Mouse (Mus musculus) lung, postnatal 0 days (tissue): ENCODE measurements around the gene Coasy.

Experiments
- CTCF ChIP-seq: IDR thresholded peaks from 2 replicates; pipeline ENCODE4 v1.5.1; 2016; ENCODE audit warnings: antibody characterized with exemption, mild to moderate bottlenecking
- EP300 ChIP-seq: IDR thresholded peaks from 2 replicates; pipeline ENCODE4 v1.6.1; 2016; ENCODE audit warnings: antibody characterized with exemption, mild to moderate bottlenecking, control low read depth

GRCm38 (mm10) chr11:101134217-101134865, 52.0 kb downstream of the Coasy start:
- no peak for TF ChIP-seq EP300
- TF ChIP-seq CTCF: no peak
